Mouse (Mus musculus) kidney, postnatal 4 days (tissue): ENCODE results near the gene Disc1.

ENCODE experiments used
- DNase-seq, 2 experiments: peaks; one replicate each; pipeline ENCODE4 v3.0.0; 2021; ENCODE audit warnings: mixed read lengths in 2 of 2

Gene Disc1

GRCm38 (mm10) chr8:125225266-125225665, 171.3 kb downstream of the Disc1 start:
- no peak for DNase-seq

GRCm38 (mm10) chr8:125226989-125227624, 173.1 kb downstream of the Disc1 start:
- DNase-seq = peak; percentile 63 to 69

DNA sequence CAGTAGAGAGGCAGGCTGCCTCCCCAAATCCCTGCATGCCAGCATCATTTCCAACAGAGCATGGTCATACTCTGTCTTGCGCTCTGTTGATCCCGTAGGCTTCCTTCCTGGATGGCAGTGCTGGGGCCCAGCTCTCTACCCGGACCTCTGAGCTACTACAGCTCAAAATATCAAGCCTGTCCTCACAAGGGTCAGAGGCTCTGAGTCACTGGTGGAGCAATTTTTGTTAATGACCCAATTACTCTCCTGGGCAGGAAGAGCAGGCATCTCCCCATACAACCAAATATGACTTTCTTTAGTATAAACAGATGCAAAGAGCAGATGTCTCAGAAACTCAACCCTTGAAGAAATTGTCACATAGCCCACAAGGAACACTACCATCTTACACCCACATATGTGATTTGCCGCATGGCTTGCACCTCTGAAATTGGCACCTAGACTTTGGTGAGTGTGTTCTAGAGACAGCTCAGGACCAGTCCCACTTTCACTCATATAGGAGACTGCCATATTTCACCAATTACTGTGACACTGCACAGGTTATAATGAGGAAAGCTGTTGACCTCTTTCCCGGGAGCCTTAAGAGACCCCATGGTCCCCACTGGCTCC, 176.6 kb downstream of the Disc1 start:
- DNase-seq = no peak

GRCm38 (mm10) chr8:125232724-125233123, 178.7 kb downstream of the Disc1 start:
- no peak for DNase-seq

- DNase-seq = peak in 1 of 2 experiments; percentile 47
Observed at GRCm38 (mm10) chr8:125235898-125236835, 182.2 kb downstream of the Disc1 start.

GRCm38 (mm10) chr8:125240763-125241162, 186.8 kb downstream of the Disc1 start:
- no peak for DNase-seq

DNA sequence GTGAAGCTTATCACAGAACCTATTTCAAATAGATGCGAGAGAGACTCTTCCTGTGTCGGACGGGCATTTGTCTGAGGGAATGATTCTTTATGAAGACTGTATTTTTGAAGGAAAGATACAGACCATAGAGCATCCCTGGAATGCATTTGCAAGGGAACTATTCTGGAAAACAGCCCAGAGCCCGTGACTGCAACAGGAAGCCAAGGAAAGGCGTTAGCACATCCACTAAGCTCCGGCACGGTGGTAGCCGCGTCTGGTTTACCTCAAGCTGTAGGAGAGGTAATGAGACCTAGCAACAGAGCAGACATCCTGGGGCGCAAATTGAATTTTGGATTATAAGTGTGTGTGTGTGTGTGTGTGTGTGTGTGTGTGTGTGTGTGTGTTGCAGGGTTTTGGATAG, 188.4 kb downstream of the Disc1 start:
- peak; percentile 49 to 62 for DNase-seq

DNA sequence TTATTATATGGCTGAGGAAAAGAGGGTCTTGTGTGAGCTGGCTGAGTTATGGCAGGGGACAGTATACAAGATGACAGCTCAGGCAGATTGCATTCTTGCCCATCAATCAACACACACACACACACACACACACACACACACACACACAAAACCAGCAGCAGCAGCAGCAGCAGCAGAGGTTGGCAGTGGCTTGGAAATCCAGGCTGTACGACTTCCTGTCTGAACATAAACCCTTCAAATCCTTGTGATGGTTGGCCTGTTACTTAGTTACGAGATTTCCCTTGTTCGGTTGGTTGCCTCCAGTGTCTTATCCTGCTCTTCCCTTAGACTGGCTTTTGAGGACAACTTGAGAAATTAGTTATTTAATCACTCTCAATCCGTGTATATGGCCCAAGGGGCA, 188.9 kb downstream of the Disc1 start:
- peak; percentile 46 to 65 for DNase-seq

DNA sequence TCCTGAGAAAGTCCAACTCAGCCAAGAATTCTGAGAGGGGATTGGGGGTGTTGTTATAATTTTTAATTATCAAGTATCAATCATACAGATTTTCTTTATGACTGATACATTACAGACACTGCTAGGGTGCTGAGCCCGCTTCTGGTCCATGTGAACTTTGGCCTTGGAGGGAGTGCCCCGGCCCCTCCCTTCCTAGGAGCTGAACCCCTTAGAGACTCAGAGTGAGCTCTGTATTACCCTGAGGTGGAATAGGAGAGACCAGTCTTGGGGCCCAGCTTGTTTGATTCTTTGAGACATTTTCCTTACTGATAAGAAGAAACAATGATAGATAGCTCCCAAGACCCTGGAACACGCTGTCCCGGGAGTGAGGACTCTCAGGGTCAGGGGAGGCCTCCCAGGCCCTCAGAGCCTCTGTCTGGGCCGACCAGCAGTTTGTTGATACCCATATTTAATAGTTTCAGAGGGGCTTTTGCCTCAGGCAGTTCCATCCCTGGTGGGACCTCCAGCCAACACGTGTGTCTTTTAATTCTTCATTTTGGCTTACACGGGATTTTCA, 192.8 kb downstream of the Disc1 start:
- DNase-seq = no peak

DNA sequence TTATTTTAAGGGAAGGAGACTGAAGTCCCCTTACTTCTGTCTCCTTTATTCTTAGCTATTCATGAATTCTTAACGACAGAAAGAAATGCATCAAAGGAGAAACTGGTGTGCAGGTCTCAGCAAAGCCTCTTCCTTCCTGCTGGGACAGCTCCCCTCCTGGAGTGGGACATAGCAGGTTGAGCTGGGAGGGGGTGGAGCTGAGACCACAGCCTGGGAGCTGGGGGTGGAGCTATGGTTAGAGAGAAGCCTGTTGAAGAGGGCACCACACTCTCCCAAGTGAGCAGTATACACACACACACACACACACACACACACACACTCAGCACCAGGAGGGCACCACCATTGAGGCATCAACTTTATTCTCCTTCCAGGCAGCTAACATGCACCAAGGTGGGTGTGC, 193.4 kb downstream of the Disc1 start:
- DNase-seq = no peak

- no peak for DNase-seq
Observed at GRCm38 (mm10) chr8:125252946-125253345, 199.0 kb downstream of the Disc1 start.

DNA sequence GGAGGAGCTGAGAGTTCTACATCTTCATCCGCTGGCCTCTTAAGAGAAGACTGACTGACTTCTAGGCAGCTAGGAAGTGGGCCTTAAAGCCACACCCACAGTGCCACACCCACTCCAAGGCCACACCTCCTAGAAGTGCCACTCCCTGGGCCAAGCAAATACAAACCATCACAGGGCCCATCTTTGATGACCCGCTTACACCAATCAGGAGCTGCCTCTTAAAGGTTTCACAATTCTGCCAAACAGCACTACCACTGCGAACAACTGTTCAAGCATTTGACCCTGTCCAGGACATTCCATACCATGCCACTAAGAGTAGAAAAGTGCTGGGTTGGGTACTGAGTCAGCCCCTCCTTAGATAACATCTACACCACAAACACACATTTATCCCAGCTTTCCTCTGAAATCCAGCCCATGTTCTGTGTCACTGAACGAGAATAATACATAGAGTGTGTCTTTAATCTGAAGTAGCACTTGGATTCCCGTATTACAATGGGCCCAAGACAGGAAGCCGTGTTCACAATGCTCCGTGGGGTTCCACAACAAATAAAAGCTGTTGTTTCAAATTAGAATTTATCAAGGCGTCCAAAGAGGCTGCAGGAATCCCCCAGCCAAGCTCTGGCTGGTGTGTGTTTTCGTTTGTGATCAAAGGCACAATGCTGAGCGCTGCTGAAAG, 199.6 kb downstream of the Disc1 start:
- peak in 1 of 2 experiments; percentile 28 for DNase-seq

DNA sequence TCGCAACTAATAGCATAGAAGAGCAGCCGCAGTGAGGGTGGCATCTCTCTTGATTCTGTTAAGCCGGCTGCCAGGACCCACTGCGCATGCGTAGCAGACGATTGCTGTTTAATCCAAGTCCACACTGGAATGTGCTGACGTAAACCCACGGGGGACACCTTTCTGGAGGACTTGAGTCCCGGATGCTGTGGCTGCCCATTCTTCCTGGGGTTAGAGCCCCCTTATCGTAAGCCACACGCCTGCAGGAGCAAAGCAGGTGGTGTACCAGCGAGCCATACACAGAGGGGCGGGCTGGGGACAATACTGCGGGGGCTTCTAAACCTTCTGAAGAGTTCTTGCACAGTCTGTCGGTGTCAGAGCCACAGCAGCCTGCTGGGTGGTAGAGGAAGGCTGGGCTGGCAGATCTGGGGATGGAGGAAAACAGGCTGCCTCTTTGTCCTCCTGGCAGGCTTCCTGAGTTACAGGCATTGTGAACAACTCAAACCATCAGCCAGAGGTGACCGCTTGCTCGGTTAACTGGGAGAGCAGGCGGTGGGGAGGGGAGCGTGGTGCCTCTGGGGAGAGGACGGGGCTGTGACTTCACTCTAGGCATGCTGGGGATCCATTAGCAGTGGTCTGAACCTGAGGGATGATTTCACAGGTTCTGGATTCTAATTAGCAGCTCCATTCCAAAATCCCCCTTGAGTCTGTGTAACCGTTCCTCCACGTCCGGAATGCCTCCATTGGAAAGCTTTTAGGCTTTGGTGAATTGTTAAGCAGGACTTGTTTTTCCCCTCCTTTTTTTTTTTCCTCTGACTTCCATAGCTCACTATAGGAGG, 200.4 kb downstream of the Disc1 start:
- DNase-seq = peak; percentile 84 to 90

DNA sequence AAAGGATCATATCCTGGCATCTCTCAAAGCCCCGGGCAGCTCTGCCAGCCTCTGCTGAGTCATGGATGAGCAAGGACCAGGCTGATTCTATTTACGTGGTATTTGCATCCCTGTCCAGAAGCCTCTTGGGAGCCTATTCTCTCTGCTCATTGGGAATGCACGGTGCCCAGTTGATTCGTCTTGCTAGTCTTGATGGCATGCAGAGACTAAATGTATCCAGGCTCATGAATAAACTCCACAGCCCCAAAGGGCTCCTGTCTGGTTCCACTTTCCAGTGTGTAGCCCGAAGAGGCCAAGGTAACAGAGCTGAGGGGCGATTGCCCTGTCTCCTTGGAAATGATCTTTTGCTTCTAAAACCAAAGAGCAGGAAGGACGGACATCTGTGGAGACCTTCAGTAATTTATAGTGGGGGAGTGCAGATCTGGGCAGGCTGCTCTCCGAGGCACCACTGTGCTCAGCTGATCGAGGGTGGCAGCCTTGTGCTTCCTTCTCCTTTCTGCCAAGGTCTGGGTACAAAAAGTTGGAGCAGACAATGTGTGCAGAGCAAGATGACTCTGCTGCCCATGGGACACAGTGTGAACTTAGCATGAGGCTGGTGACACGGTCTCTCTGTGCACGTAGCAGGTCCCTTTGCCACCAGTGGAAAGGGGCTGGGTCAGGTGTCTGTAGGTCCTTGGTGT, 201.2 kb downstream of the Disc1 start:
- DNase-seq = peak in 1 of 2 experiments; percentile 34

DNA sequence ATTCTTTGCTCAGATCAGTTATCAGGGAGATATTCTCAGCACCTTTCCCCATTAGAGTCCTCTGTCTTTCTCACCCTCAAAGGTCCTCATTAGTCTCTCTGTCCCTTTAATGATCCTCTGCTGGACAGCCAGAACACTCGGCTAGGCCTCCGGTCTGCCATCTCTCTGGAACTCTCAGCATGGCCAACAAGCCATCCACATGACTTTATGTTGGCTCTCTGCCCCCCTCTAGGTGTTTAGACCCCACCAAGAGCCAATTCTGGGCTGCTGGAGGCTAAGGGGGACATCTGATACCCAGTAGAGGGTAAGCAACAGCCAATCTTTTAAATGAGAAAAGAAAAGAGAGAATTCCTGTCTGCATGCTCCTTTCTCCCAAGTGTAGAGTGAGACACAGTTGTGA, 203.7 kb downstream of the Disc1 start:
- no peak for DNase-seq

- no peak for DNase-seq
Observed at GRCm38 (mm10) chr8:125258806-125259500, 205.0 kb downstream of the Disc1 start.

DNA sequence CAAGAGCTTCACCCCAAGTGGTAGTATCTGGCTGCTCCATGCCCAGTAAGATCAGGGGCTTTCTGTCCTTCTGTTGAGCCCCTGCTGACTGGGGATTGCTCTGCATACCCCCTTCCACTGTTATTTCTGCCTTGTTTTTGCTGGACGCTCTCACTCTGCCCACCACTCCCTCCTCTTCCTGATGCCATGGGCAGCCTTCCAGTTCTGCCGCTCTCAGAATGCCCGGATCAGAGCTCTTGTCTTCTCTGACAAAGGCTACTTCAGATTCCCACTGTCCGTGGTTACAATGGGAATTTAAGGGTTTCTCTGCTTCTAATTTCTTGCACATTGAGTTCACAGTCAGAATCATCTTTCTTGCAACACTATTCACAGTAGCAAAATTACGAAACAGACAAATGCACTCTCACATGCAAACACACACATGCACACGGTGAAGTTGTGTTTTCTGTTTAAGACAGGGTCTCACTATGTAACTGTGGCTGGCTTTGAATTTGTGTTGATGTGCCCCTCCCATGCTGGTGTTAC, 214.2 kb downstream of the Disc1 start:
- DNase-seq = no peak

DNA sequence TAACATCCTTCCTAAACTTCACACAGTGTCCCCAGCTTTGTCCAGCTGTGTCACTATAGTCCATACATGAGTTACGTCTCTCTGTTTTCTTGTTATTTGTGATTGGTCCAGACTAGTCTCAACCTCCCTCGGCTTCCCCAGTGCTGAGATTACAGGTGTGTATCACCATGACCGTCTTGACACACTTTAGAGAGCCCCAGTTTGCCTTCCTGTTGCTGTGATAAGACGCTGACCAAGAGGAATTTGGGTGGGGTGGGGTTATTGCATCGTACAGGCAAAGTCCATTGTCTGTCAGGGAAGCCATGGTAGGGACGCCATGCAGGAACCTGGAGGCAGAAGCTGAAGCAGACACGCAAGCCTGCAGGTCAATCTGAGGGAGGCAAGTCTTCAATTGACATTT, 216.3 kb downstream of the Disc1 start:
- DNase-seq = no peak

GRCm38 (mm10) chr8:125271357-125271756, 217.4 kb downstream of the Disc1 start:
- no peak for DNase-seq
